Mouse (Mus musculus) liver, embryonic 14.5 days (tissue): ENCODE results near the gene Acsl3. TPM values are rescaled to one million over a fixed set of nuclear protein-coding genes. Genes with fewer than 3 reads are reported as not detected.

Source experiments
- ATAC-seq: fragments of 200-750 bp; cut with Nextera tagmentation; 2 replicates; pipeline ENCODE4 v1.8.0; 2017; ENCODE audit warnings: moderate number of reproducible peaks, mild to moderate bottlenecking, moderate library complexity; ENCODE audit not compliant: insufficient read depth
- DNase-seq, 3 experiments: peaks; one replicate each; pipeline ENCODE4 v3.0.0-alpha.2; 2012 to 2013; ENCODE audit warnings: low read depth in 3 of 3, low spot score in 3 of 3
- H3K27ac ChIP-seq: fragments of 300-500 bp; sonication (generic); 2 replicates; pipeline ENCODE4 v1.5.1; 2014; ENCODE audit warnings: moderate library complexity, mild to moderate bottlenecking, control low read depth, inconsistent platforms
- H3K27me3 ChIP-seq: fragments of 300-500 bp; sonication (generic); 2 replicates; pipeline ENCODE4 v1.6.1; 2014; ENCODE audit warnings: mild to moderate bottlenecking, low read length, moderate library complexity; ENCODE audit not compliant: control insufficient read depth, insufficient read depth
- H3K36me3 ChIP-seq: fragments of 300-500 bp; sonication (generic); replicated peaks from 2 replicates; pipeline ENCODE4 v1.6.1; 2014; ENCODE audit warnings: low read depth; ENCODE audit not compliant: control insufficient read depth, insufficient read depth
- H3K4me1 ChIP-seq, 2 experiments: fragments of 200-500 bp in 1 of 2; fragments of 300-500 bp in 1 of 2; sonication (generic) in 1 of 2; replicated peaks; 2 replicates each; pipeline ENCODE4 v1.6.1; 2012 to 2014; ENCODE audit warnings: antibody characterized with exemption in 1 of 2, inconsistent platforms in 1 of 2, low read length in 1 of 2; ENCODE audit not compliant: control insufficient read depth in 2 of 2, insufficient read depth in 2 of 2
- H3K4me2 ChIP-seq: fragments of 300-500 bp; sonication (generic); 2 replicates; pipeline ENCODE4 v1.6.1; 2014; ENCODE audit warnings: low read depth, mild to moderate bottlenecking, control low read depth, moderate library complexity
- H3K4me3 ChIP-seq, 2 experiments: fragments of 200-500 bp in 1 of 2; fragments of 300-500 bp in 1 of 2; sonication (generic) in 1 of 2; 2 replicates each; pipeline ENCODE4 v1.5.1; 2012 to 2014; ENCODE audit warnings: low read depth in 2 of 2, low read length in 2 of 2, mild to moderate bottlenecking in 2 of 2, control low read depth in 1 of 2, inconsistent platforms in 1 of 2, moderate library complexity in 1 of 2; ENCODE audit not compliant: insufficient read depth in 1 of 2
- H3K9ac ChIP-seq: fragments of 300-500 bp; sonication (generic); replicated peaks from 2 replicates; pipeline ENCODE4 v1.6.1; 2014; ENCODE audit warnings: mild to moderate bottlenecking, control low read depth, moderate library complexity
- H3K9me3 ChIP-seq: fragments of 300-500 bp; sonication (generic); 2 replicates; pipeline ENCODE4 v1.6.1; 2016; ENCODE audit warnings: low read length, mixed read lengths; ENCODE audit not compliant: control insufficient read depth
- CTCF ChIP-seq: IDR thresholded peaks from 2 replicates; pipeline ENCODE4 v1.5.1; 2016; ENCODE audit warnings: antibody characterized with exemption, low read depth, control low read depth
- EP300 ChIP-seq: IDR thresholded peaks from 2 replicates; pipeline ENCODE4 v1.6.1; 2016; ENCODE audit warnings: antibody characterized with exemption, low read depth
- WGBS: fragments of 180-500 bp; shearing (Covaris S2); extraction: QIAGEN DNeasy Blood & Tissue Kit; methylation state at CpG from one replicate; pipeline ENCODE4 v1.1.7; 2014; ENCODE audit not compliant: insufficient replicate concordance; 5-methylcytosine and 5-hydroxymethylcytosine counted together
- polyA plus RNA-seq, 2 experiments: library from polyadenylated mRNA; depleted of rRNA in 1 of 2; stranded (reverse) in 1 of 2; unstranded in 1 of 2; fragments of >200 nt; fragmentation: Nextera tagmentation in 1 of 2; extraction: Ambion mirVana in 1 of 2; gene quantifications; 2 replicates each; pipeline versions ENCODE4 v1.2.1 to v1.2.3; 2012 to 2014

The Acsl3 gene
- polyA plus RNA-seq, 2 experiments, result 9.3 to 20.1 TPM

- no peak overlapping the region for H3K4me2 ChIP-seq
- H3K36me3 ChIP-seq, result no peaks in the 10 kb centered on the region
- DNase-seq (no peak), ATAC-seq (no peak)
- WGBS, result 66% methylated on average over 8 of the region's 8 CpGs
- no peak overlapping the region for H3K4me3 ChIP-seq
- H3K9ac ChIP-seq, result no peak overlapping the region
- no peaks in the 10 kb centered on the region for H3K9me3 ChIP-seq
- no peak overlapping the region for H3K27ac ChIP-seq
- TF ChIP-seq EP300 (no peak), CTCF (no peak)
- H3K27me3 ChIP-seq, result no peaks in the 10 kb centered on the region
- H3K4me1 ChIP-seq, result no peaks in the 10 kb centered on the region
Measured at GRCm38 (mm10) chr1:78684128-78684527, 26.5 kb downstream of the Acsl3 start.

GRCm38 (mm10) chr1:78686872-78687271 is 29.2 kb downstream of the Acsl3 start:
- no peak overlapping the region for H3K4me2 ChIP-seq
- ATAC-seq (no peak), DNase-seq (no peak)
- no peaks in the 10 kb centered on the region for H3K9me3 ChIP-seq
- TF ChIP-seq EP300, result no peak
- TF ChIP-seq CTCF, result peak; percentile 41
- H3K36me3 ChIP-seq, result no peaks in the 10 kb centered on the region; the same call in 1 of the 2 replicates
- H3K9ac ChIP-seq, result no peak overlapping the region
- no peaks in the 10 kb centered on the region for H3K4me1 ChIP-seq
- no peaks in the 10 kb centered on the region for H3K27me3 ChIP-seq
- no peak overlapping the region for H3K4me3 ChIP-seq
- H3K27ac ChIP-seq, result no peak overlapping the region

- Histone ChIP-seq H3K9me3 (no peaks in the 10 kb centered on the region), H3K36me3 (no peaks in the 10 kb centered on the region; the same call in 1 of the 2 replicates), H3K9ac (no peak overlapping the region), H3K4me1 (no peaks in the 10 kb centered on the region), H3K27me3 (no peaks in the 10 kb centered on the region), H3K4me3 (no peak overlapping the region), H3K4me2 (no peak overlapping the region), H3K27ac (no peak overlapping the region)
- no peak for ATAC-seq
- DNase-seq, result no peak
- TF ChIP-seq EP300 (no peak), CTCF (0 out of 2 replicates have a peak, but pooled peaks have one; percentile 18)
- 81% methylated on average over 7 of the region's 7 CpGs for WGBS
Measured at GRCm38 (mm10) chr1:78688149-78688548, 30.5 kb downstream of the Acsl3 start.

- Histone ChIP-seq H3K4me1 (no peaks in the 10 kb centered on the region; a peak in 1 of 4 replicates), H3K27me3 (no peaks in the 10 kb centered on the region), H3K36me3 (peaks cover 3% of the 10 kb centered on the region), H3K9ac (no peak overlapping the region), H3K27ac (no peak overlapping the region), H3K4me2 (no peak overlapping the region), H3K9me3 (no peaks in the 10 kb centered on the region), H3K4me3 (no peak overlapping the region)
- WGBS, result 52% methylated on average over 9 of the region's 9 CpGs
- ATAC-seq (no peak), DNase-seq (no peak)
- TF ChIP-seq CTCF, result no peak
- TF ChIP-seq EP300, result no peak
Measured at GRCm38 (mm10) chr1:78694503-78695258, 37.1 kb downstream of the Acsl3 start.

GRCm38 (mm10) chr1:78696305-78696704 is 38.7 kb downstream of the Acsl3 start:
- H3K4me3 ChIP-seq, result no peak overlapping the region
- no peaks in the 10 kb centered on the region for H3K27me3 ChIP-seq
- 34% methylated on average over 2 of the region's 2 CpGs for WGBS
- no peak overlapping the region for H3K4me2 ChIP-seq
- no peak for ATAC-seq
- DNase-seq, result no peak
- TF ChIP-seq CTCF (no peak), EP300 (no peak)
- no peaks in the 10 kb centered on the region for H3K9me3 ChIP-seq
- no peaks in the 10 kb centered on the region; a peak in 1 of 4 replicates for H3K4me1 ChIP-seq
- H3K9ac ChIP-seq, result no peak overlapping the region
- peaks cover 3% of the 10 kb centered on the region for H3K36me3 ChIP-seq
- no peak overlapping the region for H3K27ac ChIP-seq
